Mouse (Mus musculus) ES-Bruce4 (cell line): Measurements from ENCODE around the gene Afdn. TPM values are rescaled to one million over a fixed set of nuclear protein-coding genes. Genes with fewer than 3 reads are reported as not detected.

Source experiments
- H3K27ac ChIP-seq: 2 replicates; pipeline ENCODE4 v1.5.1; 2012; ENCODE audit warnings: low read length, inconsistent platforms; ENCODE audit not compliant: insufficient read depth
- H3K27me3 ChIP-seq: 2 replicates; pipeline ENCODE4 v1.6.1; 2012; ENCODE audit warnings: mild to moderate bottlenecking, low read length, inconsistent platforms; ENCODE audit not compliant: control insufficient read depth, poor library complexity, insufficient read depth, severe bottlenecking
- H3K36me3 ChIP-seq: 2 replicates; pipeline ENCODE4 v1.6.1; 2012; ENCODE audit warnings: inconsistent platforms, mild to moderate bottlenecking, low read length, moderate library complexity; ENCODE audit not compliant: control insufficient read depth, poor library complexity, insufficient read depth, severe bottlenecking
- H3K4me1 ChIP-seq: one replicate; pipeline ENCODE4 v1.8.1; 2011; ENCODE audit warnings: low read length; ENCODE audit not compliant: control insufficient read depth, insufficient read depth
- H3K4me3 ChIP-seq: 2 replicates; pipeline ENCODE4 v1.5.1; 2011; ENCODE audit warnings: low read depth, mild to moderate bottlenecking, low read length
- H3K9ac ChIP-seq: 2 replicates; pipeline ENCODE4 v1.6.1; 2012; ENCODE audit warnings: low read depth, mild to moderate bottlenecking, inconsistent platforms; ENCODE audit not compliant: poor library complexity, severe bottlenecking
- H3K9me3 ChIP-seq: replicated peaks from 2 replicates; pipeline ENCODE4 v1.6.1; 2012; ENCODE audit warnings: mild to moderate bottlenecking, low read length, inconsistent platforms; ENCODE audit not compliant: control insufficient read depth, poor library complexity, insufficient read depth, severe bottlenecking
- CTCF ChIP-seq: IDR thresholded peaks from one replicate; pipeline ENCODE4 v1.8.1; 2011; ENCODE audit warnings: low read depth, low read length
- EP300 ChIP-seq: IDR thresholded peaks from 2 replicates; pipeline ENCODE4 v1.6.1; 2011; ENCODE audit warnings: low read depth, low read length; ENCODE audit not compliant: insufficient read depth
- POLR2A ChIP-seq: IDR thresholded peaks from one replicate; pipeline ENCODE4 v1.8.1; 2011; ENCODE audit warnings: low read length; ENCODE audit not compliant: insufficient read depth
- polyA plus RNA-seq: library from polyadenylated mRNA; stranded (reverse); fragments of >200 nt; gene quantifications from 2 replicates; pipeline ENCODE4 v1.2.4, GENCODE M21; 2011; ENCODE audit warnings: low read depth; ENCODE audit not compliant: missing spikeins, insufficient read depth, insufficient read length

Gene Afdn
- polyA plus RNA-seq, 1 experiment, result 286 TPM

- no peaks in the 10 kb centered on the region for H3K9me3 ChIP-seq
- no peaks in the 10 kb centered on the region for H3K27me3 ChIP-seq
- peaks cover 4% of the 10 kb centered on the region for H3K4me1 ChIP-seq
- H3K9ac ChIP-seq, result no peak overlapping the region
- H3K36me3 ChIP-seq, result no peaks in the 10 kb centered on the region
- no peak for TF ChIP-seq CTCF
- no peak overlapping the region for H3K4me3 ChIP-seq
- H3K27ac ChIP-seq, result no peak overlapping the region
Observed at GRCm38 (mm10) chr17:13744824-13745223, 15.5 kb upstream of the Afdn start.

GRCm38 (mm10) chr17:13745373-13745772 is 15.0 kb upstream of the Afdn start:
- Histone ChIP-seq H3K4me3 (no peak overlapping the region), H3K4me1 (peaks cover 4% of the 10 kb centered on the region), H3K9me3 (no peaks in the 10 kb centered on the region), H3K27ac (no peak overlapping the region), H3K9ac (no peak overlapping the region), H3K36me3 (no peaks in the 10 kb centered on the region), H3K27me3 (no peaks in the 10 kb centered on the region)
- no peak for TF ChIP-seq EP300
- TF ChIP-seq POLR2A, result no peak
- TF ChIP-seq CTCF, result no peak

GRCm38 (mm10) chr17:13746330-13746729 is 14.0 kb upstream of the Afdn start:
- Histone ChIP-seq H3K9me3 (no peaks in the 10 kb centered on the region), H3K4me1 (peaks cover 4% of the 10 kb centered on the region), H3K9ac (no peak overlapping the region), H3K27me3 (no peaks in the 10 kb centered on the region), H3K36me3 (no peaks in the 10 kb centered on the region), H3K27ac (no peak overlapping the region), H3K4me3 (no peak overlapping the region)
- no peak for TF ChIP-seq POLR2A
- no peak for TF ChIP-seq CTCF
- no peak for TF ChIP-seq EP300

- TF ChIP-seq POLR2A (no peak), CTCF (no peak), EP300 (no peak)
- H3K27me3 ChIP-seq, result no peaks in the 10 kb centered on the region
- no peaks in the 10 kb centered on the region for H3K36me3 ChIP-seq
Observed at GRCm38 (mm10) chr17:13747681-13748080, 12.7 kb upstream of the Afdn start.

GRCm38 (mm10) chr17:13749027-13749426 is 11.3 kb upstream of the Afdn start:
- Histone ChIP-seq H3K27me3 (no peaks in the 10 kb centered on the region), H3K36me3 (no peaks in the 10 kb centered on the region), H3K4me1 (no peaks in the 10 kb centered on the region), H3K9me3 (no peaks in the 10 kb centered on the region), H3K4me3 (no peak overlapping the region), H3K27ac (no peak overlapping the region), H3K9ac (no peak overlapping the region)
- no peak for TF ChIP-seq CTCF
- no peak for TF ChIP-seq POLR2A
- no peak for TF ChIP-seq EP300

More at GRCm38 (mm10) chr17:13747681-13748080, 12.7 kb upstream of the Afdn start:
- Histone ChIP-seq H3K9me3 (no peaks in the 10 kb centered on the region), H3K27ac (no peak overlapping the region), H3K4me1 (peaks cover 4% of the 10 kb centered on the region), H3K9ac (no peak overlapping the region), H3K4me3 (no peak overlapping the region)

GRCm38 (mm10) chr17:13753918-13754317 is 6.4 kb upstream of the Afdn start:
- H3K9me3 ChIP-seq, result no peaks in the 10 kb centered on the region
- H3K27me3 ChIP-seq, result no peaks in the 10 kb centered on the region
- H3K36me3 ChIP-seq, result no peaks in the 10 kb centered on the region
- no peak for TF ChIP-seq POLR2A
- TF ChIP-seq EP300, result no peak
- TF ChIP-seq CTCF, result no peak
- no peak overlapping the region for H3K9ac ChIP-seq
- H3K4me1 ChIP-seq, result peaks cover 2% of the 10 kb centered on the region
- H3K4me3 ChIP-seq, result no peak overlapping the region
- H3K27ac ChIP-seq, result no peak overlapping the region
